Mouse (Mus musculus): ENCODE results near the gene Usp49. TPM values are rescaled to one million over a fixed set of nuclear protein-coding genes. Genes with fewer than 3 reads are reported as not detected.

Gene Usp49
- total and polyA plus RNA-seq, 3 experiments = 4.6 to 6.6 (median 4.8) TPM

GRCm38 (mm10) chr17:47693671-47694441 lies 63.4 kb downstream of the Usp49 start:
- DNase-seq = peak; percentile 31

DNA sequence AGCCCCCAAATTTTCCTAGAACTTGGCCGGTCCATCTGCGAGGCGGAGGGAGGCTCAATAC lies 63.8 kb downstream of the Usp49 start, which contains the start of gene Gm21981:
TSS of gene Gm21981 (minus strand) at position 14 of the 61 bp plus-strand sequence.
- no peak for DNase-seq

DNA sequence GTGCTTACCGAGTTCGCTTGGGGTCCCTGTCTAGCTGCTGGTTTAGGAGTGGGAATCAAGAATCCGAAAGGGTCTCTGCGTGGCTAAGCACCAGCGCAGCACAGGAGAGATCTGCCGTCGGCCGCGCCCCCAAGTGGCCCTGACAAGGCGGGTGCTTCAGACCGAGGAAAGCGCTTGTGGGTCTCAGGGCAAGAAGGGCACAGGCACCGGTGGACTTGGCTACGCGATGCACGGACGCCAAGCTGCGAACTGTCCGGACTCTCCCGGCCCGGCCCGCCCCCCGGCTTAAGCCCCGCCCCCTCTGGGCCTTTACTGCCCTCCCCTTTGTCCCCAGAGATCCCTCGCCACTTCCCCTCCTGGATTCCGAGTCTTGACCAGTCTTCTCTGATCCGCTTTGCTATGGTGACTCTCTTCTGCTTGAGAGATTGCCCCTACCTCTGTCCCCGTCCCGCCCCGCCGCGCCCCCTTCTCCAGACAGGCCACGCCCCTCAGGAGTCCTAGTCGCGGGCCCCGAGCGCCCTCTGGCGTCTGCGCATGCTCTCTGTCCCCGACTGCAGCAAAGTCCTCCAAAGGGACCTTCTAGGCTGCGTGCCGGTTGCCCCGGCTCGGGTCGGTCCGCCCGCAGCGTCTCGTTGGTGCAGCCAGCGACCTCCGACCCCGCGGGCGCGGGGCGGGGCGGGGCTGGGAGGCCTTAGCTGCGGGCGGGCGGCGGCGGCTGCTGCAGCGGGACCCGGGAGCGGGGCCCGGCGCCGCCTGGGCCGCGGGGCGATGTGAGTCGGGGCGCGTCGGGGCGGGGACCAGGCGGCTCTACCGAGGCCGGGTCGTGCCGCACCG lies 64.2 kb downstream of the Usp49 start, which contains the start of gene Prickle4:
TSS of gene Prickle4 (minus strand) at position 234 of the 834 bp plus-strand sequence.
- DNase-seq = peak; percentile 98

- no peak for DNase-seq
Measured at GRCm38 (mm10) chr17:47695337-47695710, 64.8 kb downstream of the Usp49 start.

GRCm38 (mm10) chr17:47698156-47698555 lies 67.7 kb downstream of the Usp49 start:
- DNase-seq = no peak

DNA sequence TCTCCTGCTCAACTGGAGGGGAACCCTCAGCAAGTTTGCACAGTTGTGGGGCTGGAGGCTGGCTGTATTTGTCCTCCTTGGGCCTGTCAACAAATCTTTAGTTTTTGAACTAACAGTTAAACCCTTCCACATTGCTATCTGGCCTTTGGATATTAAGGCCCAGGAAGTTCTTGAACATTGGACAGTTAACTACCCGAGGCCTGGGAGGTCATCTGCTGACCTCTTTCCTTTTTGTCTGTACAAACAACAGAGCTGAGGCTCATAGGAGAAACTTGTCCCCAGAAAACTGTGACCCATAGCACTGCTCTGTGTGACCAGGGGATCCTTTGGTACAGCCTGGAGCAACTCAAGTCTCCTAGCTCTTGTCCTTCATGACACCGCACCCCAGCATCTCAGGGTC lies 68.6 kb downstream of the Usp49 start:
- no peak for DNase-seq

- DNase-seq = no peak
Measured at GRCm38 (mm10) chr17:47701793-47702192, 71.3 kb downstream of the Usp49 start.

DNA sequence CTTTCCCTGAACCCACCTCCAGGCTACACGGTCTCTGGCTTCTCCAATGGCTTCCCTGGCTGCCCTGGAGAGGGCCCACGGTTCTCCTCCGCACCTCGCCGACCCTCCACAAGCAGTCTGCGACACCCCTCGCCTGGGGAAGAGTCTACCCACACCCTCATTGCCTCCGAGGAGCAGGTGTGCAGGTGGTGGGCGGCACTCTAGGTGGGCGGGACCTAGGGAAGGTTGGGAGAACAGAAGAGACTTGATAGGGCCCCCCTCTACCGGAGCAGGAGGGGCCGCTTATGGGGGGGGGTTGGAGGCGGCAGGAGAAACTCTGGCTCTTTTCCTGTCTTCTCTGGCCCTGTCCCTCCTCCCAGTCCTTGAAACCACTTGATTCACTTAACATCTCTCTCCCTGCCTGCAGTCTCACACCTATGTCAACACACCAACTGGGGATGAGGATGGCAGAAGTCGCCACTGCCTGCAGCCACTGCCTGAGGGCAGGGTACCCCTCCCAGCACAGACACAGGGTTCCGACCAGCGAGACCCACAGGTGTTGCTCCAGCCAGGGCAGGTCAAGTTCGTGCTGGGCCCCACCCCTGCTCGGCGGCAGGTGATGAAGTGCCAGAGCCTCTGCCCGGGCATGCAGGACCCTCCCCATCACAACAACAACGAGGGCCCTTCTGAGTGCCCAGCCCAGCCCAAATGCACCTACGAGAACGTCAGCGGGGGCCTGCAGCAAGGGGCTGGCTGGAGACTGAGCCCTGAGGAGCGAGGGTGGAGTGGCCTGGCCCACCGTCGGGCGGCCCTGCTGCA lies 72.3 kb downstream of the Usp49 start:
- no peak for DNase-seq

DNA sequence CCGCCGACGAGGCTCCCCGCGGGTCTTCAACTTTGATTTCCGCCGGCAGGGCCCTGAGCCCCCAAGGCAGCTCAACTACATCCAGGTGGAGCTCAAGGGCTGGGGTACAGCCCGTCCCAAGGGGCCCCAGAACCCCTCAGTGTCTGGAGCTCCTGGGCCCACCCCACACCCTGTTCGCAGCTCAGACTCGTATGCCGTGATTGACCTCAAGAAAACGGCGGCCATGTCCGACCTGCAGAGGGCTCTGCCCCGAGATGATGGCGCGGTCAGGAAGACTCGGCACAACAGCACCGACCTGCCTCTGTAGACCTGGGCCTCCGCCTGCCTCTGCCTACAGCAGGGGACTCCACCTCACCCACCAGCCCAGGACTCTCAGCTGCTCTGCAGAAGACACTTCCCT lies 73.1 kb downstream of the Usp49 start:
- DNase-seq = no peak

DNA sequence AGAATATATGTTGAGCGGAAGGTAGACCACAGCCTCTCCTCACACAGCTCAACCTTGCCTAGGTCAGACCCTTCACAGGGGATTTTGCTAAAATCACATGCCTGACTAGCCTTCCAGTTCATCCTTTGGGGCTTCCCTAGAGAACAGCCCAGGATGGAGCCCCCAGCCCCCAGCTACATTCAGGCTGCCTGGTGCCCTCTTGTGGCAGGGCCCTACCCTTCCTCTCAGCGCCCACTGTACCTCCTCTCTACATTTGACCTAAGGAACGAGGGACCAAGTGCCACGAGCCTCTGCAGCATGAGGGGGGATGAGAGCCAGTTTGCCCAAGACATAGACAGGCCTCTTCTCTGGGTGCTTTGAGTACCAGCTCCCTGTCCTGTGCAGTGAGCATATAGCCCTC lies 74.2 kb downstream of the Usp49 start:
- no peak for DNase-seq

DNA sequence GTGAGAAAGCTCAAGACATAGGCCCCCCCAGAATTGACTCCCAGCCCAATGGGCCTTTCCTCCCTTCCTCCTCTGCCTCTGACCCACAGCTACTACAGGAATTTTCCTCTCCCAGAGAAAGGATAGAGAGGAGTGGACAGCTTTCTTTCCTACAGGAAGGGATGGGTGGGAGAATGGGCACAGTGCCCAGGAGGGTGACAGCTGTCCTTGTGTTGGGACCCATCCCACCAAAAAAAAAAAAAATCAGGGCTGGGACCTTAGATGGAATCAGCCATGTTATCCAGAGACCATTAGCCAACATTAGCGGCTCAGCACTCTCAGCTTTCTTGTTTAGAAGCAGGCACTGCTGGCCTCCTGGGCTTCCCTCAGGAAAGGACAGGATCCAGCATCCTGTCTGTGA lies 75.7 kb downstream of the Usp49 start:
- DNase-seq = no peak

DNA sequence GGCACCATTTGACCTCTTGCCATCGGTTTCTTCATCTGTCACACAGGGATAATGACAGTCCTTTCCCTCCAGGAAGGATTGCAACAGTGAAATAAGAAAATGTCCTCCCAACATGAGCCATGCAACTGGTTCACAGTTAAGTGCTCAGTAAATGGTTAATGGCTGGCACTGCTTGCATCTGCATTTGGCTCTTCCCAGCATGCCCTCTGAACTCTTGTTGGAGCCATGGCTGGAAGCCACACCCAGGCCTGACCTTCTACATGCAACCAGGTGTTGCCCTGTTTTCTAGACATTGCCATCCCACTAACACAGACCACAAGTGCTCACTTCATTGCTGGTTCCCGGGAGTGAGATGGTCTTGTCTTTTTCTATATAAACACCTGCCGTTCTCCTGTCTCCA lies 77.5 kb downstream of the Usp49 start:
- DNase-seq = no peak

- no peak for DNase-seq
Measured at GRCm38 (mm10) chr17:47708972-47709371, 78.5 kb downstream of the Usp49 start.

GRCm38 (mm10) chr17:47710036-47710435 lies 79.5 kb downstream of the Usp49 start:
- no peak for DNase-seq

DNA sequence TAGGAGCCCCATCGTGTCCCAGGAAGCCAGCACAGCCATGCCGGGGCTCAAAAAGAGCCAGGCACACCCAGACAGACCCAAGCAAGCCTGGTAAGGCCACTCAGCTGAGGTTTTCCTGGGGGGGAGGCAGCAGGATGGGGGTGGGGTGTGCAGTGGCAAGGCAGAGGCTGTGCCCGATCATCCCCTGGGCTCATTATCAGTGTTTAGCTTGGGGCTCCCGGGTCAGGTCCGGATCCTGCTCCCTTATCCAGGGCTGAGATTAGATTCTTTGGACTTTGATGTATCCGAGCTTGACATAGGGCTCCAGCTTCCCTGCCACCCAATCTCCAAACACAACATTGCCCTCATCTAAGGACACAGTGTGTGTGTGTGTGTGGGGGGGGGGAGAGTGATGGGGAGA lies 81.4 kb downstream of the Usp49 start:
- no peak for DNase-seq

GRCm38 (mm10) chr17:47712889-47713571 lies 82.5 kb downstream of the Usp49 start:
- no peak for DNase-seq

DNA sequence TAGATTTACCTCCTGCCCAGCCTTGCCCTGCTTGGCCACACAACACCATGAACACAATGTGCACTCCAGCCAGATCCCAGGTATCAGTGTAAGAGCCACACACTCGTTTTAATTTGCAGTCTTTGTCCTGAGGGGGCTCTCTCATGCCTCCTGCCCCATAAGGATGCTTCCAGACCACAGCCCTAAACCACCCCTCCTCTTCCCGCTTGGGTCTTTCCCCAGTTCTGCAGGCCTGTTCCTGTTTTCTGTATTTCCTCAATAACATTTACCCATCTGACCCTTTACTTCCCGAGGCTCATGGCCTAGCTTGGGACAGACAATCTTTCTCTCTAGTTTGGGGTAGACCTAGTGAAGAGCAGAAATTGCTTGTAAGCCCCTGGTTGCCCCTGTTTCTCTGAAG lies 84.5 kb downstream of the Usp49 start:
- no peak for DNase-seq

- no peak for DNase-seq
Measured at GRCm38 (mm10) chr17:47721183-47721582, 90.7 kb downstream of the Usp49 start.

GRCm38 (mm10) chr17:47726566-47726965 lies 96.1 kb downstream of the Usp49 start, which contains the start of gene Pgc:
TSS of gene Pgc (plus strand) at chr17:47726842.
- no peak for DNase-seq

DNA sequence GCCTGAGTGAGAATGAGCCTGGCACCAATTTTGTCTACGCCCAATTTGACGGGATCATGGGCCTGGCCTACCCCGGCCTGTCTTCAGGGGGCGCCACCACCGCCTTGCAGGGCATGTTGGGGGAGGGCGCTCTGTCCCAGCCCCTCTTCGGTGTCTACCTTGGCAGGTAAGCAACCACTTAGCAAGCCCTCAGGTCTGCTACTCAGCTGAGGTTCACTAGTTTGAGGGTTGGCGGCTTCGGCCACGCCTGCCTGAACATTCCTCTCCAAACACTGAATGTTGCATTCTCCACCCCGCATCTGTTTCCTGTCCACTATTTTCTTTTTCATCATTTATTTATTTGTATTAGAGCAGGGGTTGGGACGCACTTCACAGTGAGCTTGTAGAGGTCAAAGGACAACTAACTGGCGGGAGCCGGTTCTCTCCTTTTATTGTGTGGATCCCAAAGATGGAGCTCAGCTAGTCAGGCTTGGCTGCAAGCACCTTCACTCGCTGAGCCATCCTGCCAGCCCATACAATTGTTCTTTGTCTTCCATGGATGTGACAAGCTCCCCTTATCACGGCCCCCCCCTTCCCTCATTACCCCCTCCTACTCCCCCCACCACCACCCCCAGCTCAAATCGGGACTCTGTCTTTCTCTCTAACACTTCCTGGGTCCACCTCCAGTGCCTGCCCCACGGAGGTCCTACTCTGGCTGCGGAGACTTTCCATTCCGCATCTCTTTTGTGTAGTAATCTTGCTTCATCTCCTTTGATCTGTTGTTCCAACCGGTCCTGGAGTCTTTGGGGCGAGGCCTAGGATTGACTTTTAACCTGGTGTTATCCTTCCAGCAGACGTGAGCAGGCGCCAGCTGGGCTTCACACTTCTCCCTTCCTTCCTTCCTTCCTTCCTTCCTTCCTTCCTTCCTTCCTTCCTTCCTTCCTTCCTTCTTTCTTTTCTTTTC lies 100.4 kb downstream of the Usp49 start:
- DNase-seq = no peak

- DNase-seq = no peak
Measured at GRCm38 (mm10) chr17:47735553-47736100, 105.1 kb downstream of the Usp49 start.
